ENCODE assay signal across 8 mouse cellular contexts in genomic region chr11:59885217-59885986, GRCm38 (mm10). TPM values are rescaled to one million over a fixed set of nuclear protein-coding genes. Genes with fewer than 3 reads are reported as not detected.
DNase-seq lines count a peak whose midpoint lies in the region; ATAC-seq and TF ChIP-seq lines count a peak whose summit lies in the region.

No protein-coding gene starts in this region.

- no peak overlapping the region for H3K4me3 ChIP-seq in embryonic facial prominence, embryonic 11.5 days (ENCODE audit: low read depth, low read length)
- H3K4me3 ChIP-seq in intestine, embryonic 14.5 days (ENCODE audit: low read depth, low read length), result no peak overlapping the region
- no peak overlapping the region for H3K4me3 ChIP-seq in lung, adult 2 months (replicated peaks; ENCODE audit: extremely low read depth, low read depth, low read length)
- H3K4me3 ChIP-seq in forebrain, embryonic 13.5 days, result no peak overlapping the region

- H3K4me1 ChIP-seq in embryonic facial prominence, embryonic 11.5 days (ENCODE audit: control insufficient read depth, insufficient read depth, low read length), result no peaks in the 10 kb centered on the region
- H3K4me1 ChIP-seq in intestine, embryonic 14.5 days (replicated peaks; ENCODE audit: control insufficient read depth, insufficient read depth, low read length), result peaks cover 9% of the 10 kb centered on the region; the same call in 1 of the 2 replicates
- no peaks in the 10 kb centered on the region; the same call in 1 of the 2 replicates for H3K4me1 ChIP-seq in lung, adult 2 months (ENCODE audit: control insufficient read depth, insufficient read depth, low read length)
- H3K4me1 ChIP-seq in forebrain, embryonic 13.5 days, result peaks cover 7% of the 10 kb centered on the region; the same call in 1 of the 2 replicates

- no peak overlapping the region for H3K4me2 ChIP-seq in embryonic facial prominence, embryonic 11.5 days (ENCODE audit: low read depth, low read length)
- no peak overlapping the region for H3K4me2 ChIP-seq in intestine, embryonic 14.5 days (ENCODE audit: low read length)
- no peak overlapping the region for H3K4me2 ChIP-seq in forebrain, embryonic 13.5 days

- no peaks in the 10 kb centered on the region for H3K27me3 ChIP-seq in embryonic facial prominence, embryonic 11.5 days (ENCODE audit: control insufficient read depth, insufficient read depth, low read length)
- H3K27me3 ChIP-seq in intestine, embryonic 14.5 days (replicated peaks; ENCODE audit: control insufficient read depth, insufficient read depth, low read length), result no peaks in the 10 kb centered on the region
- no peaks in the 10 kb centered on the region for H3K27me3 ChIP-seq in forebrain, embryonic 13.5 days

- no peak overlapping the region for H3K9ac ChIP-seq in embryonic facial prominence, embryonic 11.5 days (replicated peaks; ENCODE audit: low read length)
- no peak overlapping the region for H3K9ac ChIP-seq in intestine, embryonic 14.5 days (ENCODE audit: low read length)
- H3K9ac ChIP-seq in forebrain, embryonic 13.5 days, result no peak overlapping the region

- DNase-seq in ovary, postnatal 36 days (ENCODE audit: low spot score), result peak; percentile 50
- DNase-seq in ovary, postnatal 14 days (ENCODE audit: low spot score), result no peak
- DNase-seq in embryonic facial prominence, embryonic 11.5 days (ENCODE audit: low spot score), result peak; percentile 36
- DNase-seq in intestine, embryonic 14.5 days (ENCODE audit: low spot score), result no peak
- no peak for DNase-seq in lung, adult 2 months
- DNase-seq in thymus, postnatal 14 days, result peak; percentile 53
- DNase-seq in layer of hippocampus, adult 9-11 months, result no peak

- H3K27ac ChIP-seq in embryonic facial prominence, embryonic 11.5 days (replicated peaks; ENCODE audit: low read depth, low read length), result no peak overlapping the region
- H3K27ac ChIP-seq in intestine, embryonic 14.5 days (ENCODE audit: low read depth), result peak overlapping the region; percentile 55
- H3K27ac ChIP-seq in forebrain, embryonic 13.5 days, result no peak overlapping the region

- WGBS in embryonic facial prominence, embryonic 11.5 days, result 52% methylated on average over 17 of the region's 17 CpGs
- WGBS in intestine, embryonic 14.5 days, result 54% methylated on average over 17 of the region's 17 CpGs
- WGBS in lung, adult 2 months, result 24% methylated on average over 17 of the region's 17 CpGs
- WGBS in forebrain, embryonic 13.5 days, result 75% methylated on average over 17 of the region's 17 CpGs

- H3K9me3 ChIP-seq in embryonic facial prominence, embryonic 11.5 days (replicated peaks; ENCODE audit: control insufficient read depth, low read length), result no peaks in the 10 kb centered on the region
- H3K9me3 ChIP-seq in intestine, embryonic 14.5 days (ENCODE audit: control insufficient read depth, low read length), result no peaks in the 10 kb centered on the region
- H3K9me3 ChIP-seq in forebrain, embryonic 13.5 days (replicated peaks), result 0 out of 2 replicates have a peak, but pooled peaks cover 4% of the 10 kb centered on the region

- ATAC-seq in embryonic facial prominence, embryonic 11.5 days (replicated peaks; ENCODE audit: insufficient number of reproducible peaks, low FRiP score, low TSS enrichment, low read depth), result no peak
- no peak for ATAC-seq in intestine, embryonic 14.5 days (replicated peaks; ENCODE audit: low FRiP score, low TSS enrichment, low read depth)
- no peak for ATAC-seq in forebrain, embryonic 13.5 days

- no peak for TF ChIP-seq POLR2A in lung, adult 2 months (IDR thresholded peaks at IDR 0.05; ENCODE audit: borderline replicate concordance, extremely low read depth, low read depth, low read length)

- H3K36me3 ChIP-seq in embryonic facial prominence, embryonic 11.5 days (replicated peaks; ENCODE audit: control insufficient read depth, insufficient read depth, low read depth, low read length), result no peaks in the 10 kb centered on the region
- no peaks in the 10 kb centered on the region for H3K36me3 ChIP-seq in intestine, embryonic 14.5 days (ENCODE audit: control insufficient read depth, insufficient read depth, low read length)
- H3K36me3 ChIP-seq in forebrain, embryonic 13.5 days (ENCODE audit: poor library complexity, severe bottlenecking), result no peaks in the 10 kb centered on the region

- 0 out of 2 replicates have a peak, but pooled peaks have one; percentile 9 for TF ChIP-seq CTCF in lung, adult 2 months (IDR thresholded peaks at IDR 0.05; ENCODE audit: insufficient read depth, low read length)

RNA-seq across cellular contexts. Expression of gene Cops3, which starts 45.8 kb away (rescaled TPM):
- 238 and 239 TPM in 2 replicates for polyA plus RNA-seq in embryonic facial prominence, embryonic 11.5 days (2014; fragmentation: Nextera tagmentation; extraction: Ambion mirVana)
- polyA plus RNA-seq in intestine, embryonic 14.5 days (2014; fragmentation: Nextera tagmentation; extraction: Ambion mirVana), result 206 and 211 TPM in 2 replicates
- polyA plus RNA-seq in lung, adult 2 months (2012; rRNA removed), result 12.3 and 17.7 TPM in 2 replicates
- polyA plus RNA-seq in forebrain, embryonic 13.5 days (2015; fragmentation: Nextera tagmentation; extraction: Ambion mirVana), result 233 and 246 TPM in 2 replicates

RNA-seq across cellular contexts. Expression of gene Nt5m, which starts 46.2 kb away (rescaled TPM):
- 37.1 and 41.0 TPM in 2 replicates for polyA plus RNA-seq in embryonic facial prominence, embryonic 11.5 days (2014; fragmentation: Nextera tagmentation; extraction: Ambion mirVana)
- 33.8 and 35.5 TPM in 2 replicates for polyA plus RNA-seq in intestine, embryonic 14.5 days (2014; fragmentation: Nextera tagmentation; extraction: Ambion mirVana)
- 18.5 and 19.0 TPM in 2 replicates for polyA plus RNA-seq in lung, adult 2 months (2012; rRNA removed)
- polyA plus RNA-seq in forebrain, embryonic 13.5 days (2015; fragmentation: Nextera tagmentation; extraction: Ambion mirVana), result 46.6 and 51.2 TPM in 2 replicates

Comparison
In these comparisons a context has a peak if more than half of its experiments do, and no peak if none do; other contexts are left out.
1. DNase-seq: peak in ovary, postnatal 36 days (single experiment), embryonic facial prominence, embryonic 11.5 days (single experiment) and thymus, postnatal 14 days (single experiment); none in ovary, postnatal 14 days (single experiment), intestine, embryonic 14.5 days (single experiment), lung, adult 2 months (single experiment) and layer of hippocampus, adult 9-11 months (single experiment).
2. RNA of gene Cops3, which starts 45.8 kb away (polyA plus RNA-seq): 238 to 239 TPM in embryonic facial prominence, embryonic 11.5 days, 233 to 246 TPM in forebrain, embryonic 13.5 days and 206 to 211 TPM in intestine, embryonic 14.5 days; 12.3 to 17.7 TPM in lung, adult 2 months; every median in the first group is over 10 times any median in the second.